Mouse (Mus musculus) heart, adult 11 months (tissue): ENCODE data around the gene Cldn5.

ENCODE experiments used
- DNase-seq: peaks from one replicate; pipeline ENCODE4 v3.0.0; 2022

The Cldn5 gene

GRCm38 (mm10) chr16:18786652-18787051 is 10.0 kb downstream of the Cldn5 start:
- DNase-seq: peak; percentile 82

GRCm38 (mm10) chr16:18788627-18789406 is 12.2 kb downstream of the Cldn5 start:
- peak; percentile 90 for DNase-seq

GRCm38 (mm10) chr16:18795223-18795899 is 18.7 kb downstream of the Cldn5 start:
- DNase-seq: no peak

- no peak for DNase-seq
These were observed 20.0 kb downstream of the Cldn5 start for GRCm38 (mm10) chr16:18796645-18797044.

GRCm38 (mm10) chr16:18798151-18798550 is 21.5 kb downstream of the Cldn5 start:
- no peak for DNase-seq

- DNase-seq: peak; percentile 92
These were observed 22.2 kb downstream of the Cldn5 start for GRCm38 (mm10) chr16:18798841-18799240.

GRCm38 (mm10) chr16:18805746-18806145 is 29.1 kb downstream of the Cldn5 start:
- DNase-seq: no peak

- no peak for DNase-seq
These were observed 32.4 kb downstream of the Cldn5 start for GRCm38 (mm10) chr16:18809001-18809400.

GRCm38 (mm10) chr16:18811032-18811431 is 34.4 kb downstream of the Cldn5 start:
- no peak for DNase-seq

- DNase-seq: peak; percentile 100
These were observed 35.1 kb downstream of the Cldn5 start, which contains the start of the genes Ufd1 and Cdc45 for GRCm38 (mm10) chr16:18811468-18812384. Gene Ufd1, plus strand, starts transcription at chr16:18811779. Gene Cdc45, minus strand, starts transcription at chr16:18811987.

GRCm38 (mm10) chr16:18812385-18812910 is 35.8 kb downstream of the Cldn5 start:
- no peak for DNase-seq

GRCm38 (mm10) chr16:18822356-18822755 is 45.7 kb downstream of the Cldn5 start:
- no peak for DNase-seq

- DNase-seq: no peak
These were observed 46.3 kb downstream of the Cldn5 start for GRCm38 (mm10) chr16:18822925-18823324.
